Mouse (Mus musculus) adrenal gland, adult (tissue): ENCODE measurements around the gene Zbtb24.

Source experiments
- DNase-seq, 2 experiments: peaks; one replicate each; pipeline ENCODE4 v3.0.0; 2022 to 2023; ENCODE audit warnings: low spot score in 1 of 2; ENCODE audit not compliant: inconsistent age in 2 of 2

The Zbtb24 gene

GRCm38 (mm10) chr10:41490518-41490873, 40.3 kb downstream of the Zbtb24 start:
- no peak for DNase-seq

GRCm38 (mm10) chr10:41491111-41491510, 40.9 kb downstream of the Zbtb24 start:
- DNase-seq, result peak in 1 of 2 experiments; percentile 33

- DNase-seq, result peak; percentile 76 to 77
Observed at GRCm38 (mm10) chr10:41500941-41501340, 50.8 kb downstream of the Zbtb24 start.

- no peak for DNase-seq
Observed at GRCm38 (mm10) chr10:41504996-41505395, 54.8 kb downstream of the Zbtb24 start.

GRCm38 (mm10) chr10:41505446-41505845, 55.3 kb downstream of the Zbtb24 start:
- peak; percentile 73 to 89 for DNase-seq

- peak in 1 of 2 experiments; percentile 66 for DNase-seq
Observed at GRCm38 (mm10) chr10:41509160-41509559, 59.0 kb downstream of the Zbtb24 start.

- no peak for DNase-seq
Observed at GRCm38 (mm10) chr10:41514301-41514700, 64.1 kb downstream of the Zbtb24 start.

GRCm38 (mm10) chr10:41514921-41515320, 64.7 kb downstream of the Zbtb24 start:
- peak in 1 of 2 experiments; percentile 64 for DNase-seq
